Mouse (Mus musculus) erythroblast, embryonic 14.5 days (primary cell): ENCODE data around the gene Dnajc5. TPM values are rescaled to one million over a fixed set of nuclear protein-coding genes. Genes with fewer than 3 reads are reported as not detected.

Source experiments
- H3K27me3 ChIP-seq: 2 replicates; pipeline ENCODE4 v1.6.1; 2012; ENCODE audit warnings: inconsistent platforms; ENCODE audit not compliant: control insufficient read depth
- H3K36me3 ChIP-seq: 2 replicates; pipeline ENCODE4 v1.6.1; 2012; ENCODE audit warnings: mild to moderate bottlenecking, inconsistent platforms; ENCODE audit not compliant: control insufficient read depth
- H3K4me1 ChIP-seq: 2 replicates; pipeline ENCODE4 v1.6.1; 2012; ENCODE audit warnings: inconsistent platforms; ENCODE audit not compliant: control insufficient read depth
- H3K4me3 ChIP-seq: replicated peaks from 2 replicates; pipeline ENCODE3; 2012; ENCODE audit warnings: moderate library complexity, mild to moderate bottlenecking, inconsistent platforms
- H3K9me3 ChIP-seq: 2 replicates; pipeline ENCODE4 v1.6.1; 2012; ENCODE audit warnings: low read length, inconsistent platforms, mixed read lengths; ENCODE audit not compliant: control insufficient read depth
- GATA1 ChIP-seq: IDR thresholded peaks from 2 replicates; pipeline ENCODE4 v1.6.1; 2012; ENCODE audit warnings: low read length, inconsistent platforms, mixed read lengths
- TAL1 ChIP-seq: IDR thresholded peaks from 3 replicates; pipeline ENCODE4 v1.6.1; 2012; ENCODE audit warnings: low read length, inconsistent platforms, mixed read lengths
- polyA plus RNA-seq: library from polyadenylated mRNA; stranded (reverse); fragments of >175 nt; gene quantifications from 2 replicates; pipeline ENCODE4 v1.2.3, GENCODE M21; 2012

Gene Dnajc5
- polyA plus RNA-seq, 1 experiment: 0.93 TPM

- Histone ChIP-seq H3K4me1 (peaks cover 37% of the 10 kb centered on the region), H3K27me3 (no peaks in the 10 kb centered on the region), H3K4me3 (peak overlapping the region; percentile 85), H3K9me3 (no peaks in the 10 kb centered on the region), H3K36me3 (peaks cover 49% of the 10 kb centered on the region)
- TF ChIP-seq TAL1 (no peak), GATA1 (no peak)
These were observed 21.6 kb upstream of the Dnajc5 start for GRCm38 (mm10) chr2:181498644-181499043.

GRCm38 (mm10) chr2:181509191-181509590, 11.1 kb upstream of the Dnajc5 start:
- Histone ChIP-seq H3K27me3 (no peaks in the 10 kb centered on the region), H3K36me3 (peaks cover 98% of the 10 kb centered on the region), H3K4me1 (no peaks in the 10 kb centered on the region), H3K4me3 (no peak overlapping the region), H3K9me3 (no peaks in the 10 kb centered on the region)
- no peak for TF ChIP-seq TAL1
- no peak for TF ChIP-seq GATA1

GRCm38 (mm10) chr2:181511231-181511630, 9.1 kb upstream of the Dnajc5 start:
- Histone ChIP-seq H3K36me3 (peaks cover 98% of the 10 kb centered on the region), H3K9me3 (no peaks in the 10 kb centered on the region), H3K4me1 (no peaks in the 10 kb centered on the region), H3K4me3 (no peak overlapping the region), H3K27me3 (no peaks in the 10 kb centered on the region)
- TF ChIP-seq GATA1 (no peak), TAL1 (no peak)

GRCm38 (mm10) chr2:181519201-181519600, 1.1 kb upstream of the Dnajc5 start:
- Histone ChIP-seq H3K27me3 (no peaks in the 10 kb centered on the region), H3K4me1 (peaks cover 44% of the 10 kb centered on the region), H3K36me3 (peaks cover 62% of the 10 kb centered on the region), H3K4me3 (peak overlapping the region; percentile 95), H3K9me3 (no peaks in the 10 kb centered on the region)
- no peak for TF ChIP-seq GATA1
- TF ChIP-seq TAL1: no peak

- no peak for TF ChIP-seq TAL1
- TF ChIP-seq GATA1: no peak
These were observed 597 bp downstream of the Dnajc5 start for GRCm38 (mm10) chr2:181520936-181521227.

GRCm38 (mm10) chr2:181521491-181521890, 1.2 kb downstream of the Dnajc5 start:
- no peaks in the 10 kb centered on the region for H3K9me3 ChIP-seq
- no peaks in the 10 kb centered on the region for H3K27me3 ChIP-seq
- H3K4me3 ChIP-seq: peak overlapping the region; percentile 95
- TF ChIP-seq GATA1: no peak
- TF ChIP-seq TAL1: no peak
- peaks cover 52% of the 10 kb centered on the region for H3K36me3 ChIP-seq
- peaks cover 49% of the 10 kb centered on the region for H3K4me1 ChIP-seq

More at GRCm38 (mm10) chr2:181520936-181521227, 597 bp downstream of the Dnajc5 start:
- no peaks in the 10 kb centered on the region for H3K9me3 ChIP-seq
- no peaks in the 10 kb centered on the region for H3K27me3 ChIP-seq
- peaks cover 56% of the 10 kb centered on the region for H3K36me3 ChIP-seq
- H3K4me3 ChIP-seq: peak overlapping the region; percentile 95
- H3K4me1 ChIP-seq: peaks cover 49% of the 10 kb centered on the region

- peak overlapping the region; percentile 95 for H3K4me3 ChIP-seq
- no peaks in the 10 kb centered on the region for H3K9me3 ChIP-seq
- peaks cover 54% of the 10 kb centered on the region for H3K4me1 ChIP-seq
- H3K27me3 ChIP-seq: no peaks in the 10 kb centered on the region
- TF ChIP-seq TAL1 (no peak), GATA1 (no peak)
- H3K36me3 ChIP-seq: peaks cover 50% of the 10 kb centered on the region
These were observed 2.5 kb downstream of the Dnajc5 start for GRCm38 (mm10) chr2:181522811-181523210.

GRCm38 (mm10) chr2:181525526-181525925, 5.2 kb downstream of the Dnajc5 start:
- Histone ChIP-seq H3K36me3 (peaks cover 58% of the 10 kb centered on the region), H3K9me3 (no peaks in the 10 kb centered on the region), H3K4me1 (peaks cover 39% of the 10 kb centered on the region), H3K27me3 (no peaks in the 10 kb centered on the region), H3K4me3 (no peak overlapping the region)
- TF ChIP-seq TAL1: no peak
- no peak for TF ChIP-seq GATA1

- Histone ChIP-seq H3K4me1 (peaks cover 12% of the 10 kb centered on the region), H3K9me3 (peaks cover 2% of the 10 kb centered on the region; the same call in 1 of the 2 replicates), H3K4me3 (no peak overlapping the region), H3K27me3 (no peaks in the 10 kb centered on the region), H3K36me3 (peaks cover 72% of the 10 kb centered on the region)
- no peak for TF ChIP-seq GATA1
- no peak for TF ChIP-seq TAL1
These were observed 8.8 kb downstream of the Dnajc5 start for GRCm38 (mm10) chr2:181529076-181529475.

GRCm38 (mm10) chr2:181532589-181532988, 12.3 kb downstream of the Dnajc5 start:
- Histone ChIP-seq H3K4me1 (peaks cover 10% of the 10 kb centered on the region), H3K36me3 (peaks cover 66% of the 10 kb centered on the region)

More at GRCm38 (mm10) chr2:181532589-181532988, 12.3 kb downstream of the Dnajc5 start:
- no peak overlapping the region for H3K4me3 ChIP-seq
- TF ChIP-seq TAL1: no peak
- no peak for TF ChIP-seq GATA1
- H3K27me3 ChIP-seq: no peaks in the 10 kb centered on the region
- peaks cover 2% of the 10 kb centered on the region; the same call in 1 of the 2 replicates for H3K9me3 ChIP-seq
